Mouse (Mus musculus) brown adipose tissue, adult 24 weeks (tissue): Measurements from ENCODE around the gene Zfhx3. TPM values are rescaled to one million over a fixed set of nuclear protein-coding genes. Genes with fewer than 3 reads are reported as not detected.

Source experiments
- H3K27ac ChIP-seq: fragments of 200-500 bp; replicated peaks from 2 replicates; pipeline ENCODE4 v1.5.1; 2012; ENCODE audit warnings: low read depth, mild to moderate bottlenecking, low read length
- H3K4me1 ChIP-seq: fragments of 200-500 bp; 2 replicates; pipeline ENCODE4 v1.6.1; 2012; ENCODE audit warnings: low read length, mixed read lengths; ENCODE audit not compliant: control insufficient read depth, insufficient read depth, insufficient read length
- H3K4me3 ChIP-seq: fragments of 200-500 bp; 2 replicates; pipeline ENCODE4 v1.5.1; 2012; ENCODE audit warnings: low read depth, mild to moderate bottlenecking, low read length, moderate library complexity; ENCODE audit not compliant: insufficient read depth
- polyA plus RNA-seq: library from polyadenylated mRNA; stranded (reverse); fragments of >200 nt; gene quantifications from 2 replicates; pipeline ENCODE4 v1.2.4, GENCODE M21; 2012; ENCODE audit not compliant: missing spikeins, insufficient read depth, insufficient read length

Zfhx3 gene
- polyA plus RNA-seq, 1 experiment, result 5.2 TPM

- peaks cover 7% of the 10 kb centered on the region for H3K4me1 ChIP-seq
- H3K27ac ChIP-seq, result no peak overlapping the region
- H3K4me3 ChIP-seq, result no peak overlapping the region
These were observed 813.2 kb downstream of the Zfhx3 start for GRCm38 (mm10) chr8:108755400-108756325.

GRCm38 (mm10) chr8:108759511-108760330, 817.3 kb downstream of the Zfhx3 start:
- Histone ChIP-seq H3K27ac (no peak overlapping the region), H3K4me1 (peaks cover 11% of the 10 kb centered on the region), H3K4me3 (no peak overlapping the region)

GRCm38 (mm10) chr8:108760745-108761144, 818.3 kb downstream of the Zfhx3 start:
- H3K4me3 ChIP-seq, result no peak overlapping the region
- no peak overlapping the region for H3K27ac ChIP-seq
- peaks cover 6% of the 10 kb centered on the region for H3K4me1 ChIP-seq

GRCm38 (mm10) chr8:108762567-108762966, 820.1 kb downstream of the Zfhx3 start:
- peaks cover 4% of the 10 kb centered on the region for H3K4me1 ChIP-seq
- H3K27ac ChIP-seq, result no peak overlapping the region
- no peak overlapping the region for H3K4me3 ChIP-seq

- peaks cover 4% of the 10 kb centered on the region for H3K4me1 ChIP-seq
- H3K4me3 ChIP-seq, result no peak overlapping the region
- no peak overlapping the region for H3K27ac ChIP-seq
These were observed 822.2 kb downstream of the Zfhx3 start for GRCm38 (mm10) chr8:108764403-108765194.

GRCm38 (mm10) chr8:108766102-108766501, 823.7 kb downstream of the Zfhx3 start:
- Histone ChIP-seq H3K4me3 (no peak overlapping the region), H3K4me1 (peaks cover 4% of the 10 kb centered on the region), H3K27ac (no peak overlapping the region)

GRCm38 (mm10) chr8:108768051-108768450, 825.6 kb downstream of the Zfhx3 start:
- H3K4me3 ChIP-seq, result no peak overlapping the region
- no peak overlapping the region for H3K27ac ChIP-seq
- H3K4me1 ChIP-seq, result peaks cover 4% of the 10 kb centered on the region

- H3K4me1 ChIP-seq, result 0 out of 2 replicates have a peak, but pooled peaks cover 2% of the 10 kb centered on the region
- no peak overlapping the region for H3K4me3 ChIP-seq
- no peak overlapping the region for H3K27ac ChIP-seq
These were observed 827.9 kb downstream of the Zfhx3 start for GRCm38 (mm10) chr8:108770334-108770733.

GRCm38 (mm10) chr8:108773436-108773835, 831.0 kb downstream of the Zfhx3 start:
- Histone ChIP-seq H3K4me1 (0 out of 2 replicates have a peak, but pooled peaks cover 2% of the 10 kb centered on the region), H3K27ac (no peak overlapping the region), H3K4me3 (no peak overlapping the region)

GRCm38 (mm10) chr8:108778063-108778462, 835.6 kb downstream of the Zfhx3 start:
- H3K27ac ChIP-seq, result no peak overlapping the region
- no peak overlapping the region for H3K4me3 ChIP-seq
- peaks cover 11% of the 10 kb centered on the region; the same call in 1 of the 2 replicates for H3K4me1 ChIP-seq

- H3K27ac ChIP-seq, result no peak overlapping the region
- peaks cover 13% of the 10 kb centered on the region for H3K4me1 ChIP-seq
- no peak overlapping the region for H3K4me3 ChIP-seq
These were observed 836.1 kb downstream of the Zfhx3 start for GRCm38 (mm10) chr8:108778551-108778950.

GRCm38 (mm10) chr8:108780766-108781165, 838.3 kb downstream of the Zfhx3 start:
- Histone ChIP-seq H3K27ac (no peak overlapping the region), H3K4me1 (peaks cover 12% of the 10 kb centered on the region), H3K4me3 (no peak overlapping the region)

GRCm38 (mm10) chr8:108781192-108781591, 838.7 kb downstream of the Zfhx3 start:
- peaks cover 12% of the 10 kb centered on the region for H3K4me1 ChIP-seq
- H3K4me3 ChIP-seq, result no peak overlapping the region
- no peak overlapping the region for H3K27ac ChIP-seq

- H3K4me1 ChIP-seq, result peaks cover 12% of the 10 kb centered on the region
- no peak overlapping the region for H3K4me3 ChIP-seq
- H3K27ac ChIP-seq, result no peak overlapping the region
These were observed 840.7 kb downstream of the Zfhx3 start for GRCm38 (mm10) chr8:108783155-108783554.
